In genomic region chr19:46248991-46249390, GRCm38 (mm10) we compare ENCODE assay signal across 8 mouse cellular contexts. TPM values are rescaled to one million over a fixed set of nuclear protein-coding genes. Genes with fewer than 3 reads are reported as not detected.
DNase-seq lines count a peak whose midpoint lies in the region; ATAC-seq and TF ChIP-seq lines count a peak whose summit lies in the region.
"Had no signal": no experiment of that assay in that cellular context is flagged by ENCODE, and none has a peak within 500 bp of the region (broad histone marks: within the 10 kb centered on the region; RNA-seq: fewer than 3 reads in every experiment).

No protein-coding gene starts in this region.

- ATAC-seq in Patski: no peak
- peak; percentile 49; the same call in 1 of the 2 replicates for ATAC-seq in cerebellum, adult (ENCODE audit: insufficient number of reproducible peaks, low FRiP score, low TSS enrichment)
- no peak for ATAC-seq in lung, embryonic 14.5 days (ENCODE audit: insufficient read depth)
- ATAC-seq in midbrain, embryonic 15.5 days (replicated peaks): no peak

- no peak for DNase-seq in layer of hippocampus, adult 2 months (ENCODE audit: low spot score in 2 of 2)
- no peak for DNase-seq in layer of hippocampus, adult 11-12 months (ENCODE audit: low spot score)
- DNase-seq in Patski (ENCODE audit: low read depth, low spot score): no peak
- peak; percentile 10 for DNase-seq in lung, embryonic 14.5 days
- DNase-seq in c-Kit-positive CD71-positive TER-119-positive erythroid progenitor cells, embryonic 14.5 days (ENCODE audit: low spot score): no peak
- DNase-seq: liver, embryonic 13.5 days had no signal

- CTCF ChIA-PET in Patski (lab: Charles Lee): interaction anchor here (0.9 to 4.0 kb wide), 7 partner anchors 13 to 161 kb away, joined by 3 to 18 read pairs (median 3); no protein-coding TSS in a partner anchor

- H3K36me3 ChIP-seq in lung, embryonic 14.5 days (ENCODE audit: insufficient read depth): peaks cover 22% of the 10 kb centered on the region; the same call in 1 of the 2 replicates
- no peaks in the 10 kb centered on the region for H3K36me3 ChIP-seq in midbrain, embryonic 15.5 days (replicated peaks)

- H3K4me3 ChIP-seq in layer of hippocampus, adult 2 months: no peak overlapping the region
- H3K4me3 ChIP-seq in lung, embryonic 14.5 days (ENCODE audit: low read depth, low read length): no peak overlapping the region
- no peak overlapping the region for H3K4me3 ChIP-seq in midbrain, embryonic 15.5 days
- H3K4me3 ChIP-seq: liver, embryonic 13.5 days had no signal

- H3K27me3 ChIP-seq in Patski: no peaks in the 10 kb centered on the region
- H3K27me3 ChIP-seq in lung, embryonic 14.5 days (ENCODE audit: insufficient read depth, low read length): no peaks in the 10 kb centered on the region
- H3K27me3 ChIP-seq in midbrain, embryonic 15.5 days (replicated peaks): no peaks in the 10 kb centered on the region
- H3K27me3 ChIP-seq: liver, embryonic 13.5 days had no signal

- no peak overlapping the region for H3K4me2 ChIP-seq in lung, embryonic 14.5 days
- H3K4me2 ChIP-seq in midbrain, embryonic 15.5 days: no peak overlapping the region
- H3K4me2 ChIP-seq: liver, embryonic 13.5 days had no signal

- no peak overlapping the region for H3K9ac ChIP-seq in lung, embryonic 14.5 days
- no peak overlapping the region for H3K9ac ChIP-seq in midbrain, embryonic 15.5 days
- H3K9ac ChIP-seq: liver, embryonic 13.5 days had no signal

- in situ Hi-C loops in Patski (cut with MboI; ENCODE audit: low pct_unique_long_range_greater_than_20kb): no loop called here

- H3K4me1 ChIP-seq in lung, embryonic 14.5 days (ENCODE audit: insufficient read depth): no peaks in the 10 kb centered on the region
- 0 out of 2 replicates have a peak, but pooled peaks cover 3% of the 10 kb centered on the region for H3K4me1 ChIP-seq in midbrain, embryonic 15.5 days
- H3K4me1 ChIP-seq: liver, embryonic 13.5 days had no signal

- peak; percentile 33 for TF ChIP-seq CTCF in layer of hippocampus, adult 2 months (conservative IDR thresholded peaks at IDR 0.05)
- peak; percentile 10 for TF ChIP-seq CTCF in Patski (IDR thresholded peaks at IDR 0.05)
- peak; percentile 42 for TF ChIP-seq CTCF in lung, embryonic 14.5 days (IDR thresholded peaks at IDR 0.05; ENCODE audit: low read depth)

- POLR2A ChIA-PET in Patski (lab: Charles Lee): no interaction called here

- 30% methylated on average over 7 of the region's 7 CpGs for WGBS in lung, embryonic 14.5 days
- 36% methylated on average over 7 of the region's 7 CpGs for WGBS in midbrain, embryonic 15.5 days

- H3K27ac ChIP-seq in layer of hippocampus, adult 2 months: no peak overlapping the region
- no peak overlapping the region for H3K27ac ChIP-seq in lung, embryonic 14.5 days (ENCODE audit: low read depth)
- H3K27ac ChIP-seq in midbrain, embryonic 15.5 days: no peak overlapping the region
- H3K27ac ChIP-seq: liver, embryonic 13.5 days had no signal

- no peaks in the 10 kb centered on the region for H3K9me3 ChIP-seq in lung, embryonic 14.5 days (ENCODE audit: low read depth, low read length)
- H3K9me3 ChIP-seq in midbrain, embryonic 15.5 days: no peaks in the 10 kb centered on the region
- H3K9me3 ChIP-seq: liver, embryonic 13.5 days had no signal

RNA-seq across cellular contexts. Expression of gene Nfkb2, which starts 55.1 kb away (rescaled TPM):
- 1 to 10 TPM; 2.1 to 2.4 TPM for total RNA-seq in layer of hippocampus, adult 2 months (2021)
- 48.2 TPM for polyA plus RNA-seq in Patski (2021)
- 7.7 TPM in 2 replicates for polyA plus RNA-seq in lung, embryonic 14.5 days (2014; fragmentation: Nextera tagmentation; extraction: Ambion mirVana)
- 2.3 and 2.7 TPM in 2 replicates for polyA plus RNA-seq in midbrain, embryonic 15.5 days (2015; fragmentation: Nextera tagmentation; extraction: Ambion mirVana)
